Mouse (Mus musculus) cortical plate, adult 2 months (tissue): ENCODE measurements at regions not wholly inside any gene's neighbourhood (a gene's known extent, or its start where the extent isn't known, plus 50 kb on each side); places are given as distances from the start of the nearest gene placed in this dataset.

ENCODE experiments used
- H3K27ac ChIP-seq: fragments of 200-500 bp; 2 replicates; pipeline ENCODE4 v1.5.1; 2012; ENCODE audit warnings: low read length, control low read depth, inconsistent platforms; ENCODE audit not compliant: insufficient read depth
- H3K4me1 ChIP-seq: fragments of 200-500 bp; 2 replicates; pipeline ENCODE4 v1.6.1; 2011; ENCODE audit warnings: low read length; ENCODE audit not compliant: control insufficient read depth, insufficient read depth
- H3K4me3 ChIP-seq: fragments of 200-500 bp; 2 replicates; pipeline ENCODE4 v1.5.1; 2011; ENCODE audit warnings: mild to moderate bottlenecking, low read length, control low read depth; ENCODE audit not compliant: insufficient read depth
- CTCF ChIP-seq: fragments of 200-500 bp; IDR thresholded peaks from 2 replicates; pipeline ENCODE4 v1.5.1; 2011; ENCODE audit warnings: mild to moderate bottlenecking, control low read depth, low read length; ENCODE audit not compliant: insufficient read depth; ENCODE audit errors: extremely low read depth
- POLR2A ChIP-seq: fragments of 200-500 bp; IDR thresholded peaks from 2 replicates; pipeline ENCODE4 v1.6.1; 2011; ENCODE audit warnings: mild to moderate bottlenecking, low read length, control low read depth; ENCODE audit not compliant: insufficient read depth; ENCODE audit errors: extremely low read depth

- Histone ChIP-seq H3K27ac (no peak overlapping the region), H3K4me3 (no peak overlapping the region), H3K4me1 (no peaks in the 10 kb centered on the region; the same call in 1 of the 2 replicates)
- TF ChIP-seq CTCF (peak; percentile 84), POLR2A (no peak)
These were observed 92.0 kb upstream of the Nxt1 start for GRCm38 (mm10) chr2:148580286-148580966.

- H3K4me1 ChIP-seq: no peaks in the 10 kb centered on the region; the same call in 1 of the 2 replicates
- TF ChIP-seq POLR2A (no peak), CTCF (no peak)
- no peak overlapping the region for H3K27ac ChIP-seq
- no peak overlapping the region for H3K4me3 ChIP-seq
These were observed 92.8 kb upstream of the Nxt1 start for GRCm38 (mm10) chr2:148579564-148579963.

GRCm38 (mm10) chr2:148579027-148579426, 93.4 kb upstream of the Nxt1 start:
- Histone ChIP-seq H3K27ac (no peak overlapping the region), H3K4me1 (no peaks in the 10 kb centered on the region; the same call in 1 of the 2 replicates), H3K4me3 (no peak overlapping the region)
- no peak for TF ChIP-seq POLR2A

- TF ChIP-seq CTCF: no peak
- no peak for TF ChIP-seq POLR2A
- Histone ChIP-seq H3K4me3 (no peak overlapping the region), H3K27ac (no peak overlapping the region), H3K4me1 (no peaks in the 10 kb centered on the region)
These were observed 94.2 kb upstream of the Nxt1 start for GRCm38 (mm10) chr2:148578176-148578575.

GRCm38 (mm10) chr2:148575433-148575832, 97.0 kb upstream of the Nxt1 start:
- no peak overlapping the region for H3K27ac ChIP-seq
- TF ChIP-seq POLR2A (no peak), CTCF (no peak)
- H3K4me1 ChIP-seq: no peaks in the 10 kb centered on the region
- H3K4me3 ChIP-seq: no peak overlapping the region

- H3K27ac ChIP-seq: no peak overlapping the region
- TF ChIP-seq POLR2A (no peak), CTCF (peak; percentile 64)
- no peak overlapping the region for H3K4me3 ChIP-seq
- no peaks in the 10 kb centered on the region for H3K4me1 ChIP-seq
These were observed 100.2 kb upstream of the Nxt1 start for GRCm38 (mm10) chr2:148572165-148572564.

- TF ChIP-seq POLR2A (no peak), CTCF (no peak)
- no peak overlapping the region for H3K4me3 ChIP-seq
- H3K27ac ChIP-seq: no peak overlapping the region
- H3K4me1 ChIP-seq: no peaks in the 10 kb centered on the region
These were observed 100.8 kb upstream of the Nxt1 start for GRCm38 (mm10) chr2:148571616-148572015.

GRCm38 (mm10) chr2:148571018-148571417, 101.4 kb upstream of the Nxt1 start:
- H3K4me3 ChIP-seq: no peak overlapping the region
- H3K4me1 ChIP-seq: no peaks in the 10 kb centered on the region
- TF ChIP-seq CTCF (no peak), POLR2A (no peak)
- H3K27ac ChIP-seq: no peak overlapping the region

GRCm38 (mm10) chr2:148567930-148568481, 104.4 kb upstream of the Nxt1 start:
- H3K4me3 ChIP-seq: no peak overlapping the region
- no peaks in the 10 kb centered on the region for H3K4me1 ChIP-seq
- TF ChIP-seq POLR2A: no peak
- no peak for TF ChIP-seq CTCF
- H3K27ac ChIP-seq: no peak overlapping the region

- TF ChIP-seq POLR2A (no peak), CTCF (no peak)
- Histone ChIP-seq H3K4me1 (no peaks in the 10 kb centered on the region), H3K27ac (no peak overlapping the region), H3K4me3 (no peak overlapping the region)
These were observed 109.0 kb upstream of the Nxt1 start for GRCm38 (mm10) chr2:148563390-148563789.
